Mouse (Mus musculus) liver, embryonic 12.5 days (tissue): ENCODE data around the gene Usp34. TPM values are rescaled to one million over a fixed set of nuclear protein-coding genes. Genes with fewer than 3 reads are reported as not detected.
"Not testable (repeated sequence)": the region's sequence is repeated elsewhere in the genome, so short reads cannot be mapped to it uniquely, and the experiment has no call there.

Experiments used
- ATAC-seq: fragments of 200-750 bp; cut with Nextera tagmentation; 2 replicates; pipeline ENCODE4 v1.8.0; 2017; ENCODE audit warnings: moderate number of reproducible peaks, mild to moderate bottlenecking, moderate library complexity
- H3K27ac ChIP-seq: fragments of 300-500 bp; sonication (generic); 2 replicates; pipeline ENCODE4 v1.5.1; 2016; ENCODE audit warnings: mild to moderate bottlenecking
- H3K27me3 ChIP-seq: fragments of 300-500 bp; sonication (generic); replicated peaks from 2 replicates; pipeline ENCODE4 v1.6.1; 2016; ENCODE audit warnings: mild to moderate bottlenecking, moderate library complexity
- H3K36me3 ChIP-seq: fragments of 300-500 bp; sonication (generic); 2 replicates; pipeline ENCODE4 v1.6.1; 2016; ENCODE audit warnings: mild to moderate bottlenecking, moderate library complexity
- H3K4me1 ChIP-seq: fragments of 300-500 bp; sonication (generic); 2 replicates; pipeline ENCODE4 v1.6.1; 2016
- H3K4me2 ChIP-seq: fragments of 300-500 bp; sonication (generic); 2 replicates; pipeline ENCODE4 v1.6.1; 2016; ENCODE audit warnings: mild to moderate bottlenecking, moderate library complexity
- H3K4me3 ChIP-seq: fragments of 300-500 bp; sonication (generic); 2 replicates; pipeline ENCODE4 v1.5.1; 2016; ENCODE audit warnings: mild to moderate bottlenecking, moderate library complexity
- H3K9ac ChIP-seq: fragments of 300-500 bp; sonication (generic); 2 replicates; pipeline ENCODE4 v1.6.1; 2016; ENCODE audit warnings: mild to moderate bottlenecking, moderate library complexity
- H3K9me3 ChIP-seq: fragments of 300-500 bp; sonication (generic); replicated peaks from 2 replicates; pipeline ENCODE4 v1.6.1; 2016; ENCODE audit warnings: mild to moderate bottlenecking, moderate library complexity
- WGBS: fragments of 180-500 bp; shearing (Covaris S2); methylation state at CpG from one replicate; pipeline ENCODE4 v1.1.7; 2016; ENCODE audit not compliant: insufficient replicate concordance; 5-methylcytosine and 5-hydroxymethylcytosine counted together
- polyA plus RNA-seq: library from polyadenylated mRNA; unstranded; fragments of >200 nt; fragmentation: Nextera tagmentation; extraction: Ambion mirVana; gene quantifications from 2 replicates; pipeline ENCODE4 v1.2.1, GENCODE M21; 2016

The Usp34 gene
- polyA plus RNA-seq, 1 experiment from 2014 or later, result 10.7 TPM

GRCm38 (mm10) chr11:23465862-23466261 is 159.2 kb downstream of the Usp34 start:
- H3K9me3 ChIP-seq, H3K4me2 ChIP-seq, H3K27me3 ChIP-seq, H3K27ac ChIP-seq, ATAC-seq, H3K4me3 ChIP-seq, H3K9ac ChIP-seq, H3K4me1 ChIP-seq: not testable (repeated sequence)
- 98% methylated on average over 2 of the region's 2 CpGs for WGBS
- peaks cover 62% of the 10 kb centered on the region for H3K36me3 ChIP-seq

GRCm38 (mm10) chr11:23489955-23490354 is 183.3 kb downstream of the Usp34 start:
- 42% methylated on average over 1 of the region's 1 CpGs for whole genome bisulfite sequencing
- Histone ChIP-seq H3K36me3 (peaks cover 93% of the 10 kb centered on the region), H3K4me3 (no peak overlapping the region), H3K27me3 (no peaks in the 10 kb centered on the region), H3K27ac (no peak overlapping the region), H3K9ac (no peak overlapping the region), H3K4me1 (0 out of 2 replicates have a peak, but pooled peaks cover 5% of the 10 kb centered on the region), H3K9me3 (no peaks in the 10 kb centered on the region), H3K4me2 (no peak overlapping the region)
- no peak for ATAC-seq

- peaks cover 92% of the 10 kb centered on the region for H3K36me3 ChIP-seq
- 81% methylated on average over 4 of the region's 4 CpGs for WGBS
- ATAC-seq, result no peak
These were observed 185.5 kb downstream of the Usp34 start for GRCm38 (mm10) chr11:23492048-23492790.

GRCm38 (mm10) chr11:23495231-23495630 is 188.5 kb downstream of the Usp34 start:
- WGBS, result 89% methylated on average over 6 of the region's 6 CpGs

More at GRCm38 (mm10) chr11:23492048-23492790, 185.5 kb downstream of the Usp34 start:
- Histone ChIP-seq H3K27me3 (no peaks in the 10 kb centered on the region), H3K9me3 (no peaks in the 10 kb centered on the region), H3K4me3 (no peak overlapping the region), H3K4me1 (peaks cover 27% of the 10 kb centered on the region), H3K27ac (no peak overlapping the region), H3K9ac (no peak overlapping the region), H3K4me2 (no peak overlapping the region)

GRCm38 (mm10) chr11:23496661-23497060 is 190.0 kb downstream of the Usp34 start:
- 0 out of 2 replicates have a peak overlapping the region, but pooled peaks have one; percentile 92 for H3K27ac ChIP-seq
- H3K36me3 ChIP-seq, result peaks cover 48% of the 10 kb centered on the region
- 55% methylated on average over 6 of the region's 6 CpGs for WGBS
- H3K4me1 ChIP-seq, result peaks cover 36% of the 10 kb centered on the region
- peak overlapping the region; percentile 86 for H3K4me2 ChIP-seq
- H3K9ac ChIP-seq, result peak overlapping the region; percentile 95
- peak overlapping the region; percentile 81 for H3K4me3 ChIP-seq
- peaks cover 3% of the 10 kb centered on the region; the same call in 1 of the 2 replicates for H3K27me3 ChIP-seq
- ATAC-seq, result no peak
- H3K9me3 ChIP-seq, result no peaks in the 10 kb centered on the region

More at GRCm38 (mm10) chr11:23495231-23495630, 188.5 kb downstream of the Usp34 start:
- no peak overlapping the region for H3K4me3 ChIP-seq
- no peak overlapping the region for H3K4me2 ChIP-seq
- H3K27me3 ChIP-seq, result peaks cover 3% of the 10 kb centered on the region; the same call in 1 of the 2 replicates
- H3K9me3 ChIP-seq, result no peaks in the 10 kb centered on the region
- H3K4me1 ChIP-seq, result peaks cover 36% of the 10 kb centered on the region
- H3K27ac ChIP-seq, result no peak overlapping the region
- ATAC-seq, result no peak
- no peak overlapping the region for H3K9ac ChIP-seq
- H3K36me3 ChIP-seq, result peaks cover 62% of the 10 kb centered on the region

- H3K36me3 ChIP-seq, result peaks cover 41% of the 10 kb centered on the region
- H3K4me2 ChIP-seq, result peak overlapping the region; percentile 86
- peaks cover 3% of the 10 kb centered on the region; the same call in 1 of the 2 replicates for H3K27me3 ChIP-seq
- ATAC-seq, result peak; percentile 69
- H3K9ac ChIP-seq, result peak overlapping the region; percentile 95
- WGBS, result under 1% methylated on average over 21 of the region's 22 CpGs
- peaks cover 36% of the 10 kb centered on the region for H3K4me1 ChIP-seq
- peak overlapping the region; percentile 81 for H3K4me3 ChIP-seq
- H3K9me3 ChIP-seq, result no peaks in the 10 kb centered on the region
- peak overlapping the region; percentile 92 for H3K27ac ChIP-seq
These were observed 190.6 kb downstream of the Usp34 start for GRCm38 (mm10) chr11:23497335-23497717.

GRCm38 (mm10) chr11:23497718-23498509 is 191.2 kb downstream of the Usp34 start, which contains the start of gene Ahsa2:
TSS of gene Ahsa2 (minus strand) at chr11:23498030.
- WGBS, result 2% methylated on average over 54 of the region's 66 CpGs
- Histone ChIP-seq H3K27ac (peak within 1 kb of the TSS; percentile 92), H3K4me1 (peaks cover 36% of the 10 kb centered on the region), H3K9me3 (no peaks in the 10 kb centered on the region), H3K4me2 (peak within 1 kb of the TSS; percentile 86), H3K36me3 (peaks cover 35% of the 10 kb centered on the region), H3K9ac (peak within 1 kb of the TSS; percentile 95), H3K27me3 (peaks cover 3% of the 10 kb centered on the region; the same call in 1 of the 2 replicates), H3K4me3 (peak within 1 kb of the TSS; percentile 81)
- ATAC-seq, result peak; percentile 94

DNA sequence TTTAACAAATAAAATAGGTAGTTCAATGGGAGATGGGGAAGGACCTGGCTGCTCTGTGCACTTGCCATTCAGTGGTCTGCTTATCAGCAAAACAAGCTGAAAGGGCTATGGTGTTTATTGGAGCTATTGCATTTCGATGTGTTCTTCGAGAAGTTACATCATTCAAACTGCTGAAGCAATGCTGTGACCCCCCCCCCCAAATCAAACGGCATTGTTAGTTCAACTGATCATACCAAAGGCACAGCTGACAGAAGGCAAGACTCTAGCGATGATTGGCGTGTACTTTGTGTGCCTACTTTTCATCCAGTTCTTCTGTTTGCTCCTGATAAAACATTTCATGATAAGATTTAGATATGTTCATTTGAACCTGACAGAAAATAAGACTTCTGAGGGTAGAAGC is 191.9 kb downstream of the Usp34 start:
- Histone ChIP-seq H3K27me3 (peaks cover 3% of the 10 kb centered on the region; the same call in 1 of the 2 replicates), H3K9ac (peak overlapping the region; percentile 74), H3K4me2 (peak overlapping the region; percentile 86), H3K36me3 (peaks cover 28% of the 10 kb centered on the region), H3K4me3 (peak overlapping the region; percentile 81), H3K27ac (peak overlapping the region; percentile 81), H3K9me3 (no peaks in the 10 kb centered on the region), H3K4me1 (peaks cover 36% of the 10 kb centered on the region)
- ATAC-seq, result no peak
- WGBS, result 20% methylated on average over 5 of the region's 5 CpGs

DNA sequence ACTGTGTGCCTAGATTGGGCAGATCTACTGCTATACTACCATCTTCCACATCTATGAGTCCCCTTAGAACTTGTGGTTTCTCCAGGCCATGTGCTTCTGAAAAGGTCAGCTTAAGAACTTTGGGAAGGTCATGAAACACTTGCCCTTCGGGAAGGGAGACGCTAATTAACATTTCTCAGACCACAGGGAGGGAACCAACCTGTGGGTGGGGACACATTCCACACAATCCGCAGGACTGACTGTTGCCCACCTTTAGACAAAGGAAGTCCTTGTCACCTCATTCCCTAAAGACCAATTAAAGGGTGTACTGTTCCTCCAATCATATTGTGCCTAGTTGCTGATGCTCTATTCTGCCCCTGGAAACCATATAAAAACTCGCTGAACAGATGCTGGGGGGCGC is 198.1 kb downstream of the Usp34 start:
- H3K27ac ChIP-seq, H3K9ac ChIP-seq, H3K4me3 ChIP-seq, H3K4me1 ChIP-seq, H3K4me2 ChIP-seq, H3K36me3 ChIP-seq, H3K9me3 ChIP-seq, H3K27me3 ChIP-seq, ATAC-seq: not testable (repeated sequence)
- 77% methylated on average over 5 of the region's 5 CpGs for WGBS

GRCm38 (mm10) chr11:23514785-23515184 is 208.1 kb downstream of the Usp34 start:
- not testable (repeated sequence) for H3K36me3 ChIP-seq, H3K27me3 ChIP-seq, H3K4me2 ChIP-seq, ATAC-seq, H3K9ac ChIP-seq, H3K4me3 ChIP-seq, H3K4me1 ChIP-seq, H3K27ac ChIP-seq, H3K9me3 ChIP-seq
- 45% methylated on average over 4 of the region's 4 CpGs for WGBS

DNA sequence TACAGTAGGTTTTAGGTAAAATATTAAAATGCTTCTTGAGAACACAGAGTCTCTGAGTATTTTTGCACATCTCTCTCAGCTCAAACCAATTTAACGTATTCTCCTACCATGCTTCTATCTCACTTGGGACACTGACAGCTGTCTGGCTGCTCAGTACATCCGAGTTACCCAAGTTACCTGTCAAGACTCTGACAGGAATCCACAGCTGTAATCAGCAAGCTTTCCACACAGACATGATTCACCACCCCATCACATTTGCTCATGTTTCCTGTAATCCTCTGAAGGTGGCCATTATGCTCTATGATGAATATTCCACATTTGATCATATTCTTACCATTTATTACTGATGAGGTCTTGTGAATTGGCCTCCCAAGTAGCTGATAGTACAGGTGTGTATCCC is 208.6 kb downstream of the Usp34 start:
- WGBS, result 58% methylated on average over 2 of the region's 2 CpGs

DNA sequence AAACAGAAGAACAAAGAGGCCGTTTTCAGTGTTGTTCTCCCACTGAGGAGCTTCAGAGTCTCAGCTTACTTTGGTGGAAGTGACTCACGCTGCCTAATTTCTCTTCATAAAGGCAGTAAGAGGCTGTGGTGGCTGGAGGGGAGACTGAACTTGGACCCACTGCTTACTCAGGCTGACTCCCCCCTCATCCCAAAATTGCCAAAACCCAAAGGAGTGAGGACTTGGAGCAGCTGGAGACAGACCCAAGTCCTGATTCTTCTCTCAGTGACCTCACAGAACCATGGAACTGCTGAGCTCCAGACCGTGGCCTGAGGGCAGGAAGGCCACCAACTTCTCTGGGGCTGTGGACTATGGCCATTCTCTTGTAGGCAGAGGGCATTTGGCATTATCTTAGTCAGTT is 212.3 kb downstream of the Usp34 start:
- H3K4me2 ChIP-seq, result no peak overlapping the region
- 69% methylated on average over 3 of the region's 3 CpGs for WGBS
- no peaks in the 10 kb centered on the region for H3K4me1 ChIP-seq
- no peak overlapping the region for H3K9ac ChIP-seq
- H3K36me3 ChIP-seq, result no peaks in the 10 kb centered on the region
- no peaks in the 10 kb centered on the region for H3K27me3 ChIP-seq
- ATAC-seq, result no peak
- H3K9me3 ChIP-seq, result no peaks in the 10 kb centered on the region
- H3K27ac ChIP-seq, result no peak overlapping the region
- H3K4me3 ChIP-seq, result no peak overlapping the region

More for the DNA sequence above, 208.6 kb downstream of the Usp34 start:
- Histone ChIP-seq H3K36me3 (no peaks in the 10 kb centered on the region), H3K4me1 (no peaks in the 10 kb centered on the region), H3K9ac (no peak overlapping the region), H3K4me2 (no peak overlapping the region), H3K9me3 (no peaks in the 10 kb centered on the region), H3K27me3 (no peaks in the 10 kb centered on the region), H3K27ac (no peak overlapping the region), H3K4me3 (no peak overlapping the region)
- ATAC-seq, result no peak
